Mouse (Mus musculus) lung, adult 2 months (tissue): ENCODE data around the gene Tat.

ENCODE experiments used
- CTCF ChIP-seq: fragments of 200-500 bp; IDR thresholded peaks from 2 replicates; pipeline ENCODE4 v1.5.1; 2011; ENCODE audit warnings: mild to moderate bottlenecking, low read length, control low read depth; ENCODE audit not compliant: insufficient read depth
- POLR2A ChIP-seq: fragments of 200-500 bp; IDR thresholded peaks from 2 replicates; pipeline ENCODE4 v1.6.1; 2011; ENCODE audit warnings: low read depth, mild to moderate bottlenecking, control low read depth, low read length, borderline replicate concordance; ENCODE audit errors: extremely low read depth

DNA sequence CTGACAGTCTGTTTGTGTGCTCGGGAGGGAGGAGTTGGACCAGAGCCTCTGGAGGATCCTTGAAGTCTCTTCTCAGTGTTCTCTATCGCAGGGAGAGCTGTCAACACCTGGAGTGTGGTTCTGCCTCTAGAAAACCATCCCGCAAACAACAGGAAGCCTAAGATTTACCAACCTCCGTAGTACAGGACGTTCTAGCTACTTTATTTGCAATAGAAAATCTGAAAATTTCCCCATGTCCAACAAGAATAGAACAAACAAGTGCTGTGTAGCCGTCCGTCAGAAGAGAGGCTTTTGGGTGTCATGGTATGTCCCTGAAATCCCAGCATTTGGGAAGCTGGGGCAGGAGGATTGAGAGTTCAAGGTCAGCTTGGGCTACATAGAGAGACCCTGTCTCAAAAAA lies 2.5 kb upstream of the Tat start:
- no peak for TF ChIP-seq CTCF
- TF ChIP-seq POLR2A, result no peak
